Mouse (Mus musculus): ENCODE results near the gene Igsf10. TPM values are rescaled to one million over a fixed set of nuclear protein-coding genes. Genes with fewer than 3 reads are reported as not detected.

Igsf10 gene
- 0.25 and 0.28 TPM in 2 replicates for polyA plus RNA-seq (2012; rRNA removed)

DNA sequence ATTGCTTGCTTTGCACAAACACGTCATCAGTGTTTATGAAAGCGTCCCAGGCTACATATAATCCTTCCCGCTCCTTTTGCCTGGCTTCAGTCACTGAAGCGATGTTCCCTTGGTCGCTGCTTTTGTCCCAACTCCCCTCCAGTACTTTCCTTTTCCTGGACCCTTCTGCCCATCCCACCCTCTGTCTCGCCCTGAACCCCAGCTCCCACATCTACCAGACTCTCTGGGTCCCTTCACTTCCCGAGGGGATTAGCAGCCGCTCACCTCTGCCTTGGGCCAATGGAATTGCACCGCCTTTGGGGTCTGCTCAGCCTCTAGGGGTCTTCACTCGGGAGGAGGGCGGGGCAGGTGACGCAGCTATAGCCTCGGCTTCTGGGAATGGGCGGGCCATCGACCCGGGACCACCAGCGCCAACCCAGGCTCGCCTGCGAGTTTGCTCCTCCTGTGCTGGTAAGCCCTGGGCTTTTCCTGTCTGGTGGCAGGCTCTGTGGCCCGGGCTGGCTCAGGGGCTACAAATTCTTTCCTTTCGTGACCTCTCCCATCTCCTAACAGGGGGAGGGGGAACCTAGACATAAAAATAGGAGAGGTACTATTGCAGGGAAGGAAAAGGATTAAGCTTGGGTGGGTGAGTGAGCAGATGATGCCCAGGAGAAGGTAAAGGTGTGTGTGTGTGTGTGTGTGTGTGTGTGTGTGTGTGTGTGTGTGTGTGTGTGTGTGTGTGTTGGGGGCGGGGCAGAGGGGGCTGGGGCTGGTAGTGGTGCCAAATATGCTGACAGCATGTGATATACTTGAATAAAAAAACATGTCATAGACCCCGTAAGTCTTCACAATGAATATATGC is at the start of gene Igsf10:
Gene Igsf10, minus strand, starts transcription at position 330 of the 841 bp plus-strand sequence.

Other genes with a start within 250 kb of the Igsf10 start
- gene Gpr171, start 242.6 kb downstream of the Igsf10 start, polyA plus RNA-seq (2012; rRNA removed), result 0.55 and 0.89 TPM in 2 replicates
- gene P2ry14, start 190.8 kb downstream of the Igsf10 start, polyA plus RNA-seq (2012; rRNA removed), result 9.5 and 9.7 TPM in 2 replicates
- gene Gpr87, start 149.3 kb downstream of the Igsf10 start, polyA plus RNA-seq (2012; rRNA removed), result not detected in 2 replicates
- 4.6 and 5.8 TPM in 2 replicates for gene P2ry13, start 133.5 kb downstream of the Igsf10 start, polyA plus RNA-seq (2012; rRNA removed)
- 2.6 TPM in 2 replicates for gene P2ry12, start 81.5 kb downstream of the Igsf10 start, polyA plus RNA-seq (2012; rRNA removed)

Measured in liver, embryonic 18 days (tissue).